Mouse (Mus musculus) CD4-positive, CD25-positive, alpha-beta regulatory T cell, adult 2 months (primary cell): ENCODE measurements around the gene Safb2.
"Not testable (repeated sequence)": the region's sequence is repeated elsewhere in the genome, so short reads cannot be mapped to it uniquely, and the experiment has no call there.

ENCODE experiments used
- DNase-seq: peaks from one replicate; pipeline ENCODE4 v3.0.0-alpha.2; 2012; ENCODE audit warnings: low read depth, low spot score

The Safb2 gene

GRCm38 (mm10) chr17:56584257-56585130 lies at the start of gene Safb2, which contains the start of gene Safb:
TSS of gene Safb2 (minus strand) at chr17:56584585.
TSS of gene Safb (plus strand) at chr17:56584825.
- peak; percentile 100 for DNase-seq

GRCm38 (mm10) chr17:56634023-56634422 lies 49.6 kb upstream of the Safb2 start:
- no peak for DNase-seq

- DNase-seq, result no peak
Observed at GRCm38 (mm10) chr17:56631807-56632206, 47.4 kb upstream of the Safb2 start.

- DNase-seq, result not testable (repeated sequence)
Observed at GRCm38 (mm10) chr17:56629800-56630781, 45.7 kb upstream of the Safb2 start.

- DNase-seq, result peak; percentile 44
Observed at GRCm38 (mm10) chr17:56627530-56628277, 43.3 kb upstream of the Safb2 start, which contains the start of gene Catsperd. TSS of gene Catsperd (plus strand) at chr17:56628143.

- peak; percentile 100 for DNase-seq
Observed at GRCm38 (mm10) chr17:56626754-56627470, 42.5 kb upstream of the Safb2 start, which contains the start of gene Lonp1. TSS of gene Lonp1 (minus strand) at chr17:56626887.

- no peak for DNase-seq
Observed at GRCm38 (mm10) chr17:56626260-56626659, 41.9 kb upstream of the Safb2 start.

GRCm38 (mm10) chr17:56625495-56625894 lies 41.1 kb upstream of the Safb2 start:
- no peak for DNase-seq

GRCm38 (mm10) chr17:56617628-56618027 lies 33.2 kb upstream of the Safb2 start:
- DNase-seq, result no peak

- DNase-seq, result no peak
Observed at GRCm38 (mm10) chr17:56616725-56617124, 32.3 kb upstream of the Safb2 start.

GRCm38 (mm10) chr17:56615792-56616191 lies 31.4 kb upstream of the Safb2 start:
- DNase-seq, result no peak

GRCm38 (mm10) chr17:56615136-56615784 lies 30.9 kb upstream of the Safb2 start:
- peak; percentile 14 for DNase-seq

GRCm38 (mm10) chr17:56614391-56615135 lies 30.2 kb upstream of the Safb2 start:
- DNase-seq, result peak; percentile 35

- DNase-seq, result peak; percentile 60
Observed at GRCm38 (mm10) chr17:56613893-56614292, 29.5 kb upstream of the Safb2 start.

GRCm38 (mm10) chr17:56613236-56613844 lies 29.0 kb upstream of the Safb2 start, which contains the start of gene Rpl36:
TSS of gene Rpl36 (plus strand) at chr17:56613416.
- DNase-seq, result peak; percentile 95

GRCm38 (mm10) chr17:56612565-56612939 lies 28.2 kb upstream of the Safb2 start:
- DNase-seq, result not testable (repeated sequence)

GRCm38 (mm10) chr17:56611861-56612564 lies 27.6 kb upstream of the Safb2 start:
- DNase-seq, result peak; percentile 52

- no peak for DNase-seq
Observed at GRCm38 (mm10) chr17:56611323-56611722, 26.9 kb upstream of the Safb2 start.
